Mouse (Mus musculus) E14TG2a.4 (cell line): Measurements from ENCODE around the gene Mup20.
"Not testable (repeated sequence)": the region's sequence is repeated elsewhere in the genome, so short reads cannot be mapped to it uniquely, and the experiment has no call there.

Experiments used
- H3K27me3 ChIP-seq: 2 replicates; pipeline ENCODE4 v1.6.1; 2014; ENCODE audit warnings: low read length, control low read depth; ENCODE audit not compliant: insufficient read depth
- H3K36me3 ChIP-seq: 2 replicates; pipeline ENCODE4 v1.6.1; 2014; ENCODE audit warnings: low read length, control low read depth; ENCODE audit not compliant: insufficient read depth
- H3K4me1 ChIP-seq: replicated peaks from 2 replicates; pipeline ENCODE4 v1.6.1; 2014; ENCODE audit warnings: low read depth, low read length, control low read depth
- H3K4me3 ChIP-seq: replicated peaks from 2 replicates; pipeline ENCODE4 v1.5.1; 2014; ENCODE audit warnings: mild to moderate bottlenecking, low read length
- H3K9me3 ChIP-seq: 2 replicates; pipeline ENCODE4 v1.6.1; 2014; ENCODE audit warnings: low read length, control low read depth
- CTCF ChIP-seq: conservative IDR thresholded peaks from 2 replicates; pipeline ENCODE4 v1.5.1; 2014; ENCODE audit warnings: low read length
- NANOG ChIP-seq: IDR thresholded peaks from 2 replicates; pipeline ENCODE4 v1.6.1; 2014; ENCODE audit warnings: borderline replicate concordance, low read length, mixed read lengths
- POU5F1 ChIP-seq: IDR thresholded peaks from 2 replicates; pipeline ENCODE4 v1.6.1; 2014; ENCODE audit warnings: low read length, borderline replicate concordance

Gene Mup20

GRCm38 (mm10) chr4:62023120-62023519 is 30.8 kb downstream of the Mup20 start:
- Histone ChIP-seq H3K36me3 (no peaks in the 10 kb centered on the region), H3K4me3 (no peak overlapping the region), H3K9me3 (peaks cover 53% of the 10 kb centered on the region), H3K27me3 (no peaks in the 10 kb centered on the region), H3K4me1 (peaks cover 11% of the 10 kb centered on the region)
- TF ChIP-seq CTCF (no peak), NANOG (no peak), POU5F1 (no peak)

- H3K36me3 ChIP-seq, H3K27me3 ChIP-seq, H3K4me3 ChIP-seq: not testable (repeated sequence)
- Histone ChIP-seq H3K4me1 (peaks cover 11% of the 10 kb centered on the region), H3K9me3 (peaks cover 44% of the 10 kb centered on the region)
Observed at GRCm38 (mm10) chr4:62020511-62020910, 33.4 kb downstream of the Mup20 start.
